Mouse (Mus musculus): ENCODE data around the gene Fam114a1. TPM values are rescaled to one million over a fixed set of nuclear protein-coding genes. Genes with fewer than 3 reads are reported as not detected.

Fam114a1 gene
- polyA plus RNA-seq, 1 experiment, result 177 TPM

- H3K27ac ChIP-seq (ENCODE audit: insufficient read depth, low read length), result no peak overlapping the region
- H3K4me3 ChIP-seq (ENCODE audit: insufficient read depth, low read length), result no peak overlapping the region
- TF ChIP-seq CTCF (IDR thresholded peaks at IDR 0.05; ENCODE audit: borderline replicate concordance, insufficient read depth, low read length), result no peak
- TF ChIP-seq POLR2A (IDR thresholded peaks at IDR 0.05; ENCODE audit: low read depth, low read length), result no peak
- no peaks in the 10 kb centered on the region for H3K4me1 ChIP-seq (ENCODE audit: control insufficient read depth, insufficient read depth, low read length)
These were observed 54.8 kb downstream of the Fam114a1 start for GRCm38 (mm10) chr5:65024641-65025040.

DNA sequence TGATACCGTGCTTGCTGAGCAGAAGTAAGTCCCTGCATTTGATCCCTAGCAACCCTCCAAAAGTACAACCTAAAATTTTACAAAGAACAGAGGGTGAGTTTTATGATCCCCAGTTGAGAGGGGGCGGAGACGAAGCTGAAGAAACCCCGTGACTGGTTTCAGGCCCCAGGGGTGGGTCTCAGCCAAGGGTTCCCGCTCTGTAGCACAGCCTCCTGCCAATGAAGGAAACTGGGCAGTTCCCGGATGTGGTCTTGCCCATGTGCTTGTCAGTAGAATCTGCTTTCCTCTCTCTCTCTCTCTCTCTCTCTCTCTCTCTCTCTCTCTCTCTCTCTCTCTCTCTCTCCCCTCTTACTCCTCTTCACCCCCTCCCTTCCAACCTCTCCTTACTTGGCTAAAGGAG is 56.0 kb downstream of the Fam114a1 start:
- no peaks in the 10 kb centered on the region for H3K4me1 ChIP-seq (ENCODE audit: control insufficient read depth, insufficient read depth, low read length)
- no peak for TF ChIP-seq CTCF (IDR thresholded peaks at IDR 0.05; ENCODE audit: borderline replicate concordance, insufficient read depth, low read length)
- no peak for TF ChIP-seq POLR2A (IDR thresholded peaks at IDR 0.05; ENCODE audit: low read depth, low read length)
- H3K27ac ChIP-seq (ENCODE audit: insufficient read depth, low read length), result no peak overlapping the region
- H3K4me3 ChIP-seq (ENCODE audit: insufficient read depth, low read length), result no peak overlapping the region

GRCm38 (mm10) chr5:65026776-65027175 is 56.9 kb downstream of the Fam114a1 start:
- Histone ChIP-seq H3K4me3 (ENCODE audit: insufficient read depth, low read length) (no peak overlapping the region), H3K4me1 (ENCODE audit: control insufficient read depth, insufficient read depth, low read length) (no peaks in the 10 kb centered on the region), H3K27ac (ENCODE audit: insufficient read depth, low read length) (no peak overlapping the region)
- TF ChIP-seq POLR2A (IDR thresholded peaks at IDR 0.05; ENCODE audit: low read depth, low read length) (no peak), CTCF (IDR thresholded peaks at IDR 0.05; ENCODE audit: borderline replicate concordance, insufficient read depth, low read length) (no peak)

DNA sequence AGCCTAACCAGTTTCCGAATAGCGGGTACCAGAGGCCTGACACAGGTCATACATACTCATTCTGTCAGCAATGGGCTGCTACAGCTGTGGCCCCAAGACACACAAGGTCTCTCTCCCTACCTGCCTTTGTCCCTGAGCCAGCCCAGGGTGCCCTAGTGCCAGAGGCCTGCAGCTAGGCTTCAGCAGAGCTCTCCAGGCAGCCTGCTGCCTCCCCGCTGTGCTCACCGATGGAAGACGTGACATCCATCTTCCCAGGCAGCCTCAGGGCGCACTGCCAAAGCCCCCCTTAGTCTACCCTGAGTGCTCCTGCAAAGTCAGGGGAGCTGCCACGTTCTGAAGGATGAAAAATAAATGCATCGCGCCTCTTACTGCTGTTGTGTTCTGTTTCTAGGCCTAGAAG is 58.1 kb downstream of the Fam114a1 start:
- no peak for TF ChIP-seq CTCF (IDR thresholded peaks at IDR 0.05; ENCODE audit: borderline replicate concordance, insufficient read depth, low read length)
- H3K27ac ChIP-seq (ENCODE audit: insufficient read depth, low read length), result no peak overlapping the region
- no peaks in the 10 kb centered on the region for H3K4me1 ChIP-seq (ENCODE audit: control insufficient read depth, insufficient read depth, low read length)
- H3K4me3 ChIP-seq (ENCODE audit: insufficient read depth, low read length), result no peak overlapping the region

DNA sequence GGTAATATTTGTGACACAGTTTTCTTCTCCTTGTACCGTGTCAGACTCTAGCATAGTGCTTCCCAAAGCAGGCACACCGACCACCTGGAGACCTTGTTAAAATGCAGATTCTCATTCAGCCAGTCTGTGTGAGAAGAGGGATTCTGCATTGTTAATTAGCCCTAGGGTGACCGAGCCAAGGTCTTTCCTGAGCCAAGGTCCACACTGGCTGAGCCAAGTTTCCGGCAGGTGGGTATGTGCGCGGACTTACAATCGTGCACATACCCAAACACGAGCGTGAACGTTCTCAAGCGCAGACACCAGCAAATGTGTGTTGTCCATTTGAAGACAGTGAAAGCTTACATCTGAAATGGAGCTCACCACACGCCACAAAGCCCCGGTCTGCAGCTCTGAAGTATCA is 66.7 kb downstream of the Fam114a1 start:
- no peak for TF ChIP-seq CTCF (IDR thresholded peaks at IDR 0.05; ENCODE audit: borderline replicate concordance, insufficient read depth, low read length)
- no peak for TF ChIP-seq POLR2A (IDR thresholded peaks at IDR 0.05; ENCODE audit: low read depth, low read length)
- no peaks in the 10 kb centered on the region for H3K4me1 ChIP-seq (ENCODE audit: control insufficient read depth, insufficient read depth, low read length)

GRCm38 (mm10) chr5:65038305-65038704 is 68.4 kb downstream of the Fam114a1 start:
- H3K4me1 ChIP-seq (ENCODE audit: control insufficient read depth, insufficient read depth, low read length), result no peaks in the 10 kb centered on the region
- H3K4me3 ChIP-seq (ENCODE audit: insufficient read depth, low read length), result no peak overlapping the region
- no peak overlapping the region for H3K27ac ChIP-seq (ENCODE audit: insufficient read depth, low read length)
- TF ChIP-seq POLR2A (IDR thresholded peaks at IDR 0.05; ENCODE audit: low read depth, low read length), result no peak
- no peak for TF ChIP-seq CTCF (IDR thresholded peaks at IDR 0.05; ENCODE audit: borderline replicate concordance, insufficient read depth, low read length)

More for the DNA sequence above, 66.7 kb downstream of the Fam114a1 start:
- Histone ChIP-seq H3K4me3 (ENCODE audit: insufficient read depth, low read length) (no peak overlapping the region), H3K27ac (ENCODE audit: insufficient read depth, low read length) (no peak overlapping the region)

DNA sequence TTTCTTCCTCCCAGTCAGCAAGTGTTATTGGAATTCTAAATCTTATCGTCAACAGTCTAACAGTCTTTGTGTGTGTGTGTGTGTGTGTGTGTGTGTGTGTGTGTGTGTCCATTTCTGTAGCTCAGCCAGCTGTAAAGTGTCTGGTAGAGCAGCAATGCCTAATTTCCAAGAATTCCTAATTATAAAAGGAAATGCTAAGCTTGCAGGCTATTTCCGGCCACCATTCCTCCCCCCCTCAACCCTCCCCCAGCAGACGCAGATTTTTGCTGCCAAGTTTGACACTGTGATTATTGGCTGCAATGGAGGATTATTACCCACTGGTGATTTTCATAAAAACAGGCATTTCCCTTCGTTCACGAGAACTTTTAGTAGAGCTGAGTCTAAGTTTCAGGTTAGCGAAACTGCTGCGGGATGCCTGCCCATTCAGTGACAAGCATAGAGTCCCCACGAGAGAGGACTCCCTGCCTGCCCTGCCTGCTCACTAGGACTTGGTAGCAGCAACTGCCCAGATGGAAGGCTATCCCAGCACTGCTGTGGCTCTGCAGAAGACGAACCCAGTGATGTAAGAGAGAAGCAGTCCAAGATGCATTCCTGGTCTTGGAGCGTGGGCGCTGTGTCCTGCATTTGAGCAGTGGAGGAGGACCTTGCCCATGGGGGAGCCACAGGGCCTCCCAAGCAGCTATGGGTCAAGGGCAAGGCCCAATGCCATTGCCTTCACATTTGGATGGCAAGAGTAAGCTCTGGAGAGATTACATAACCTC is 69.1 kb downstream of the Fam114a1 start:
- Histone ChIP-seq H3K4me3 (ENCODE audit: insufficient read depth, low read length) (no peak overlapping the region), H3K27ac (ENCODE audit: insufficient read depth, low read length) (no peak overlapping the region)

DNA sequence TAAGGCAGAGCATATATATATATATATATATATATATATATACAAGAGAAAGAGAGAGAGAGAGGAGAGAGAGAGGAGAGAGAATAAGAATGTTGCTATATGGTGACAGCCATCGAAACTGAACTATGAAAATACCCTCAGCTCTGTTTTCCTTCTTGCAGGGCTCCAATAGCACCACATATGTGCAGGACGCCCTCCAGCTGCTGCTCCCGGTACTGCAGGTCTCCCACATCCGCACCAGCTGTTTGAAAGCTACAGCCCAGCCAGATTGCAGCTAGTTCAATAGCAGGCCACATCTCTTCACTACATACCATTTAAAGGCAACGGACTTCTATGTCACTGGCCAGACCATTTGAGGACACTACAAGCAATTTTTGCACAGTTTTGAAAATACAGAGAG is 70.6 kb downstream of the Fam114a1 start:
- Histone ChIP-seq H3K4me1 (ENCODE audit: control insufficient read depth, insufficient read depth, low read length) (no peaks in the 10 kb centered on the region), H3K4me3 (ENCODE audit: insufficient read depth, low read length) (no peak overlapping the region), H3K27ac (ENCODE audit: insufficient read depth, low read length) (no peak overlapping the region)
- TF ChIP-seq CTCF (IDR thresholded peaks at IDR 0.05; ENCODE audit: borderline replicate concordance, insufficient read depth, low read length), result 0 out of 2 replicates have a peak, but pooled peaks have one; percentile 21
- TF ChIP-seq POLR2A (IDR thresholded peaks at IDR 0.05; ENCODE audit: low read depth, low read length), result no peak

More for the DNA sequence above, 69.1 kb downstream of the Fam114a1 start:
- no peaks in the 10 kb centered on the region for H3K4me1 ChIP-seq (ENCODE audit: control insufficient read depth, insufficient read depth, low read length)
- TF ChIP-seq POLR2A (IDR thresholded peaks at IDR 0.05; ENCODE audit: low read depth, low read length) (no peak), CTCF (IDR thresholded peaks at IDR 0.05; ENCODE audit: borderline replicate concordance, insufficient read depth, low read length) (no peak)

- H3K4me1 ChIP-seq (ENCODE audit: control insufficient read depth, insufficient read depth, low read length), result no peaks in the 10 kb centered on the region
- no peak overlapping the region for H3K27ac ChIP-seq (ENCODE audit: insufficient read depth, low read length)
- TF ChIP-seq CTCF (IDR thresholded peaks at IDR 0.05; ENCODE audit: borderline replicate concordance, insufficient read depth, low read length) (no peak), POLR2A (IDR thresholded peaks at IDR 0.05; ENCODE audit: low read depth, low read length) (no peak)
- H3K4me3 ChIP-seq (ENCODE audit: insufficient read depth, low read length), result no peak overlapping the region
These were observed 73.6 kb downstream of the Fam114a1 start for GRCm38 (mm10) chr5:65043407-65043895.

GRCm38 (mm10) chr5:65045642-65046370 is 75.9 kb downstream of the Fam114a1 start:
- H3K4me1 ChIP-seq (ENCODE audit: control insufficient read depth, insufficient read depth, low read length), result no peaks in the 10 kb centered on the region
- H3K27ac ChIP-seq (ENCODE audit: insufficient read depth, low read length), result no peak overlapping the region
- TF ChIP-seq CTCF (IDR thresholded peaks at IDR 0.05; ENCODE audit: borderline replicate concordance, insufficient read depth, low read length), result no peak
- no peak for TF ChIP-seq POLR2A (IDR thresholded peaks at IDR 0.05; ENCODE audit: low read depth, low read length)
- H3K4me3 ChIP-seq (ENCODE audit: insufficient read depth, low read length), result no peak overlapping the region
